Mouse (Mus musculus): ENCODE results near the gene Fbxo17. TPM values are rescaled to one million over a fixed set of nuclear protein-coding genes. Genes with fewer than 3 reads are reported as not detected.
"Not testable (repeated sequence)": the region's sequence is repeated elsewhere in the genome, so short reads cannot be mapped to it uniquely, and the experiment has no call there.

Fbxo17 gene
- polyA plus RNA-seq, 1 experiment from 2014 or later, result 9.3 TPM

GRCm38 (mm10) chr7:28694423-28694822 is 22.2 kb upstream of the Fbxo17 start:
- no peak overlapping the region for H3K4me3 ChIP-seq

DNA sequence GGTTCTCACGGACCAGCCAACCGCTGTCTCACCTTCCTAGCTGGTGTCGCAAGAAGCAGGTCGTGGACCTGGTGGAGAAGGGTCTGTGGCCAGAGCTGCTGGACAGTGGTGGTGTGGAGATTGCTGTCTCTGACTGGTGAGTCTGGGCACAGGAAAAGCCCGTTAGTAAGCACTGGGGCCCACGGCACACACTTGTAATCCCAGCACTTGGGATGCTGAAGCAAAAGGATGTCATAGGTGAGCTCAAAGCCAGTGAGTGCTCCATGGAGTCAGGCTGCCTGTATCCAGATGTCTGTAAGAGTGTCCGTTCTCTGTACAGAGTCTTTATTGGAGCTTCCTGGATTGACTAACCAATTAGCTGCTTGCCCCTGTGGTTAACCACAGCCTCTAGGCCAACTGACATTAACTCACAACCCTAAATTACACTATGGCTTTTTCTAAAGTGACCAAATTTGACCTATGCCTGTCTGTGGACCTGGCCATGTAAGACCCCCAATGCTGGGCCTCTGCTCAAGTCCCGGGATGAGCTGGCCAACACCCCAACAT is 21.6 kb upstream of the Fbxo17 start:
- ATAC-seq (ENCODE audit: low FRiP score, low read depth), result no peak
- Histone ChIP-seq H3K27me3 (replicated peaks) (peaks cover 12% of the 10 kb centered on the region; the same call in 1 of the 2 replicates), H3K4me3 (no peak overlapping the region), H3K4me2 (replicated peaks) (0 out of 2 replicates have a peak overlapping the region, but pooled peaks have one; percentile 9), H3K36me3 (no peaks in the 10 kb centered on the region), H3K27ac (no peak overlapping the region), H3K9me3 (no peaks in the 10 kb centered on the region), H3K9ac (no peak overlapping the region), H3K4me1 (peaks cover 6% of the 10 kb centered on the region; the same call in 1 of the 2 replicates)
- 68% methylated on average over 8 of the region's 8 CpGs for WGBS

More at GRCm38 (mm10) chr7:28694423-28694822, 22.2 kb upstream of the Fbxo17 start:
- Histone ChIP-seq H3K27ac (no peak overlapping the region), H3K36me3 (no peaks in the 10 kb centered on the region), H3K4me2 (replicated peaks) (0 out of 2 replicates have a peak overlapping the region, but pooled peaks have one; percentile 9), H3K9ac (no peak overlapping the region), H3K27me3 (replicated peaks) (peaks cover 12% of the 10 kb centered on the region; the same call in 1 of the 2 replicates), H3K9me3 (no peaks in the 10 kb centered on the region), H3K4me1 (peaks cover 6% of the 10 kb centered on the region; the same call in 1 of the 2 replicates)
- no peak for ATAC-seq (ENCODE audit: low FRiP score, low read depth)
- 10% methylated on average over 14 of the region's 14 CpGs for WGBS

DNA sequence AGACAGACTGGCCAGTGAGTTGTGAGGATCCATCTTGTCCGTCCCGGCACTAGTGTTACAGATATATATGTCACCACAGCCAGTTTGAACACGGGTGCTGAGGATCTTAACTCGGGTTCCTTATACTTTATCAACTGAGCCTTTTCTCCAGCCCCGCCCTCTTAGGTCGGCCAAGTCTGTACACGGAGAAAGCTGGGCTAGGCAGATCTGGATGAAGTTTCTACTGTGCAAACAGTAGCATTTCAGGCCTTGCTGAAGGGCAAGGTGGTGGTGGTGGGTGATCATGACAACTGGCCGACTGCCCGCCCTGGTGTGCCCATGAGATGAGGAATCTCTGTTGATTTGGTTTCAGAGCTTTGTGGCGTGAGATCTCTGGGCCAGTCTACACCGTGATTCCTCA is 19.3 kb upstream of the Fbxo17 start:
- no peak overlapping the region for H3K9ac ChIP-seq
- H3K27me3 ChIP-seq (replicated peaks), result peaks cover 12% of the 10 kb centered on the region; the same call in 1 of the 2 replicates
- no peak overlapping the region for H3K27ac ChIP-seq
- no peak for ATAC-seq (ENCODE audit: low FRiP score, low read depth)
- no peak overlapping the region for H3K4me2 ChIP-seq (replicated peaks)
- 95% methylated on average over 11 of the region's 11 CpGs for WGBS
- H3K4me3 ChIP-seq, result no peak overlapping the region
- H3K4me1 ChIP-seq, result peaks cover 6% of the 10 kb centered on the region; the same call in 1 of the 2 replicates
- H3K9me3 ChIP-seq, result no peaks in the 10 kb centered on the region
- no peaks in the 10 kb centered on the region for H3K36me3 ChIP-seq

DNA sequence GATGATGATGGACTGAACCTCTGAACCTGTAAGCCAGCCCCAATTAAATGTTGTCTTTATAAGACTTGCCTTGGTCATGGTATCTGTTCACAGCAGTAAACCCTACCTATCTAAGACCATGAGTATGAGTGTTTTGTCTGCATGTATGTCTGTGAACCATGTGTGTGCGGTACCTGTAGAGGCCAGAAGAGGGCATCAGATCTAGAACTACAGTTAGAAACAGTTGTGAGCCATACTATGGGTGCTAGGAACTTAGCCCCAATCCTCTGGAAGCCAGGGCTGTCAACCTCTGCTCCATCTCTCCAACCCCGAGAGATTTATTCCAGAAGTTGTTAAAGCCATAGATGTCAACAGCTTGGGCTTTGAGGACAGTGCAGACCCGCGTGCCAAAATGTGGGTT is 16.3 kb upstream of the Fbxo17 start:
- H3K27ac ChIP-seq, result no peak overlapping the region
- no peak overlapping the region for H3K4me3 ChIP-seq
- H3K4me1 ChIP-seq, result no peaks in the 10 kb centered on the region
- H3K36me3 ChIP-seq, result no peaks in the 10 kb centered on the region
- H3K9ac ChIP-seq, result no peak overlapping the region
- no peak overlapping the region for H3K4me2 ChIP-seq (replicated peaks)
- WGBS, result 93% methylated on average over 4 of the region's 4 CpGs
- no peak for ATAC-seq (ENCODE audit: low FRiP score, low read depth)
- no peaks in the 10 kb centered on the region for H3K27me3 ChIP-seq (replicated peaks)
- no peaks in the 10 kb centered on the region for H3K9me3 ChIP-seq

GRCm38 (mm10) chr7:28701306-28701705 is 15.3 kb upstream of the Fbxo17 start:
- H3K4me1 ChIP-seq; H3K36me3 ChIP-seq; ATAC-seq (ENCODE audit: low FRiP score, low read depth); H3K4me2 ChIP-seq (replicated peaks); H3K9me3 ChIP-seq; H3K27me3 ChIP-seq (replicated peaks); H3K9ac ChIP-seq; H3K4me3 ChIP-seq; H3K27ac ChIP-seq: not testable (repeated sequence)
- 98% methylated on average over 12 of the region's 12 CpGs for WGBS

GRCm38 (mm10) chr7:28702601-28703143 is 13.9 kb upstream of the Fbxo17 start:
- WGBS, result 80% methylated on average over 9 of the region's 9 CpGs
- no peak for ATAC-seq (ENCODE audit: low FRiP score, low read depth)
- Histone ChIP-seq H3K9ac (no peak overlapping the region), H3K4me3 (no peak overlapping the region), H3K36me3 (no peaks in the 10 kb centered on the region), H3K4me2 (replicated peaks) (no peak overlapping the region), H3K27ac (no peak overlapping the region), H3K9me3 (no peaks in the 10 kb centered on the region), H3K4me1 (no peaks in the 10 kb centered on the region), H3K27me3 (replicated peaks) (no peaks in the 10 kb centered on the region)

GRCm38 (mm10) chr7:28709454-28709853 is 7.2 kb upstream of the Fbxo17 start:
- Histone ChIP-seq H3K9me3 (no peaks in the 10 kb centered on the region), H3K27me3 (replicated peaks) (no peaks in the 10 kb centered on the region)

GRCm38 (mm10) chr7:28710962-28711361 is 5.6 kb upstream of the Fbxo17 start:
- Histone ChIP-seq H3K4me2 (replicated peaks) (no peak overlapping the region), H3K36me3 (no peaks in the 10 kb centered on the region), H3K27ac (no peak overlapping the region), H3K4me1 (no peaks in the 10 kb centered on the region), H3K27me3 (replicated peaks) (no peaks in the 10 kb centered on the region), H3K4me3 (no peak overlapping the region), H3K9ac (no peak overlapping the region), H3K9me3 (no peaks in the 10 kb centered on the region)
- 64% methylated on average over 3 of the region's 3 CpGs for WGBS
- ATAC-seq (ENCODE audit: low FRiP score, low read depth), result no peak

More at GRCm38 (mm10) chr7:28709454-28709853, 7.2 kb upstream of the Fbxo17 start:
- Histone ChIP-seq H3K9ac (no peak overlapping the region), H3K4me1 (no peaks in the 10 kb centered on the region), H3K36me3 (no peaks in the 10 kb centered on the region), H3K27ac (no peak overlapping the region), H3K4me2 (replicated peaks) (no peak overlapping the region), H3K4me3 (no peak overlapping the region)
- ATAC-seq (ENCODE audit: low FRiP score, low read depth), result no peak

GRCm38 (mm10) chr7:28714667-28715066 is 1.9 kb upstream of the Fbxo17 start:
- Histone ChIP-seq H3K4me3 (no peak overlapping the region), H3K36me3 (no peaks in the 10 kb centered on the region), H3K9ac (no peak overlapping the region), H3K27me3 (replicated peaks) (no peaks in the 10 kb centered on the region), H3K27ac (no peak overlapping the region), H3K4me1 (peaks cover 10% of the 10 kb centered on the region), H3K9me3 (no peaks in the 10 kb centered on the region), H3K4me2 (replicated peaks) (no peak overlapping the region)
- ATAC-seq (ENCODE audit: low FRiP score, low read depth), result no peak
- 85% methylated on average over 5 of the region's 5 CpGs for WGBS

DNA sequence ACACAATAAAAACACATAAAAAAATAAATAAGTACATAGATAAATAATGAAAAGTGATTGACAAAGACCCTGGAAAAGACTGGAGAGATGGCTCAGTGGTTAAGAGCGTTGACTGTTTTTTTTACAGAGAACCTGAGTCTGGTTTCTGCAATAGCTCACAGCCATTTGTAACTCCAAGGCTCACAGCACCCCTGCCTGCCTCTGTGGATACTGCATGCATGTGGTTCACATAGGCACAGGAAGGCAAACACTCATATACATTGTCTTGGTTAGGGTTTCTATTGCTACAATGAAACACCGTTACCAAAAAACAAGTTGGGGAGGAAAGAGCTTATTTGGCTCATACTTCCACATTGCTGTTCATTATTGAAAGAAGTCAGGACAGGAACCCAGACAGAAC is 1.0 kb upstream of the Fbxo17 start:
- Histone ChIP-seq H3K27me3 (replicated peaks) (no peaks in the 10 kb centered on the region), H3K36me3 (no peaks in the 10 kb centered on the region), H3K9me3 (no peaks in the 10 kb centered on the region), H3K4me3 (no peak overlapping the region), H3K4me1 (peaks cover 10% of the 10 kb centered on the region), H3K27ac (no peak overlapping the region), H3K9ac (no peak overlapping the region), H3K4me2 (replicated peaks) (no peak overlapping the region)
- no peak for ATAC-seq (ENCODE audit: low FRiP score, low read depth)
- WGBS, result 99% methylated on average over 2 of the region's 2 CpGs

GRCm38 (mm10) chr7:28717726-28718125 is 1.1 kb downstream of the Fbxo17 start:
- H3K36me3 ChIP-seq, result no peaks in the 10 kb centered on the region
- ATAC-seq (ENCODE audit: low FRiP score, low read depth), result no peak
- no peak overlapping the region for H3K4me2 ChIP-seq (replicated peaks)
- no peak overlapping the region for H3K27ac ChIP-seq
- H3K9ac ChIP-seq, result no peak overlapping the region
- H3K9me3 ChIP-seq, result no peaks in the 10 kb centered on the region
- peaks cover 10% of the 10 kb centered on the region for H3K4me1 ChIP-seq
- no peaks in the 10 kb centered on the region for H3K27me3 ChIP-seq (replicated peaks)
- WGBS, result 89% methylated on average over 10 of the region's 10 CpGs
- no peak overlapping the region for H3K4me3 ChIP-seq

DNA sequence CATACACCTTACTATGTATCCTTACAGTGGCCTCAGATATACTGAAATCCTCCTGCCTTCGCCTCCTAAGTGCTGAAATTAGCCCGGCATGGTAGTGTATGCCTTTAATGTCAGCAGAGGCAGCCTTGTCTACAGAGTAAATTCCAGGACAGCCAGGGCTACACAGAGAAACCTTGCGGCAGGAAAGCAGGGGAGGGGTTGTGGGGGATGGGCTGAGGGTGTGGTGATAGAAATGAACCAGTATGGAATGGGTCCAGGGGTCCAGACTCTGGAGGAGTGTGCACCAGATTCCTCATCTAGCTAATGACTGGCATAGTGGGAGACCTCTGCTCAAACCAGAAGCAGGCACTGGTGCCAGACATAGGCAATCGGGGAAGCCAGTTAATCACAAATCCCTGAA is 2.6 kb downstream of the Fbxo17 start:
- no peak overlapping the region for H3K4me3 ChIP-seq
- H3K9ac ChIP-seq, result no peak overlapping the region
- 70% methylated on average over 4 of the region's 4 CpGs for WGBS
- no peak overlapping the region for H3K4me2 ChIP-seq (replicated peaks)
- H3K27me3 ChIP-seq (replicated peaks), result no peaks in the 10 kb centered on the region
- H3K4me1 ChIP-seq, result peaks cover 10% of the 10 kb centered on the region
- no peak for ATAC-seq (ENCODE audit: low FRiP score, low read depth)
- H3K9me3 ChIP-seq, result no peaks in the 10 kb centered on the region
- no peaks in the 10 kb centered on the region for H3K36me3 ChIP-seq
- no peak overlapping the region for H3K27ac ChIP-seq

- Histone ChIP-seq H3K4me2 (replicated peaks) (no peak overlapping the region), H3K4me1 (peaks cover 10% of the 10 kb centered on the region), H3K27ac (no peak overlapping the region), H3K4me3 (no peak overlapping the region), H3K27me3 (replicated peaks) (no peaks in the 10 kb centered on the region), H3K9ac (no peak overlapping the region), H3K9me3 (no peaks in the 10 kb centered on the region), H3K36me3 (no peaks in the 10 kb centered on the region)
- WGBS, result 84% methylated on average over 2 of the region's 2 CpGs
- ATAC-seq (ENCODE audit: low FRiP score, low read depth), result no peak
Observed at GRCm38 (mm10) chr7:28719650-28720049, 3.0 kb downstream of the Fbxo17 start.

All from neural tube, embryonic 12.5 days (tissue).